Mouse (Mus musculus): Measurements from ENCODE around the gene Fmn2. TPM values are rescaled to one million over a fixed set of nuclear protein-coding genes. Genes with fewer than 3 reads are reported as not detected.

Fmn2 gene
- polyA plus RNA-seq, 1 experiment from 2014 or later: 7.6 TPM

GRCm38 (mm10) chr1:174665116-174665515 lies 163.5 kb downstream of the Fmn2 start:
- Histone ChIP-seq H3K4me3 (ENCODE audit: low read depth, low read length) (no peak overlapping the region), H3K36me3 (ENCODE audit: control insufficient read depth, insufficient read depth, low read length) (no peaks in the 10 kb centered on the region), H3K4me2 (ENCODE audit: low read length) (no peak overlapping the region), H3K27me3 (ENCODE audit: control insufficient read depth, insufficient read depth, low read depth, low read length) (no peaks in the 10 kb centered on the region), H3K27ac (ENCODE audit: low read length) (no peak overlapping the region), H3K4me1 (ENCODE audit: control insufficient read depth, insufficient read depth, low read length) (no peaks in the 10 kb centered on the region), H3K9me3 (replicated peaks; ENCODE audit: control insufficient read depth, low read length, poor library complexity, severe bottlenecking) (no peaks in the 10 kb centered on the region), H3K9ac (ENCODE audit: low read depth, low read length) (no peak overlapping the region)
- no peak for ATAC-seq

- H3K36me3 ChIP-seq (ENCODE audit: control insufficient read depth, insufficient read depth, low read length): no peaks in the 10 kb centered on the region
- H3K9me3 ChIP-seq (replicated peaks; ENCODE audit: control insufficient read depth, low read length, poor library complexity, severe bottlenecking): no peaks in the 10 kb centered on the region
- WGBS: 50% methylated on average over 1 of the region's 1 CpGs
- no peak overlapping the region for H3K4me2 ChIP-seq (ENCODE audit: low read length)
- ATAC-seq: no peak
- no peaks in the 10 kb centered on the region for H3K4me1 ChIP-seq (ENCODE audit: control insufficient read depth, insufficient read depth, low read length)
- H3K4me3 ChIP-seq (ENCODE audit: low read depth, low read length): no peak overlapping the region
- no peak overlapping the region for H3K27ac ChIP-seq (ENCODE audit: low read length)
- H3K27me3 ChIP-seq (ENCODE audit: control insufficient read depth, insufficient read depth, low read depth, low read length): no peaks in the 10 kb centered on the region
- H3K9ac ChIP-seq (ENCODE audit: low read depth, low read length): no peak overlapping the region
Observed at GRCm38 (mm10) chr1:174669132-174669531, 167.5 kb downstream of the Fmn2 start.

DNA sequence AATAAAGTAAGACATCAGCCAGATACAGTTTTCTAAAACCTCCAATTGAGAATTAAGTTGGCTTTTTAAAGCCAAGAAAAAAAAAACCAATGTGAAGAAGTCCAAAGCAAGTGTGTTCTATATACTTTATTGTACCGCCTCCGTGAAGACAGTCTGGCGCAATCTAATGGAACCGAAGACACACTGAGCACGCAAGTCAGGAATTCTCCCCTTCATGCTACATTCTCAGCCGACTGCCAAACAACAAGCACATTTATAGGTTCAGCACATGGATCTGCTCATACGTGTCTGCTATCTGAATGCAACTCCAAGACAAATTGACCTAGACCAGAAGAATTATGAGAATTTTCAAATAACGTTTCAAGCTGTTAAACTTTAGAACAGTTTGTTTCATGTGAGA lies 169.2 kb downstream of the Fmn2 start:
- 95% methylated on average over 8 of the region's 8 CpGs for WGBS
- Histone ChIP-seq H3K4me3 (ENCODE audit: low read depth, low read length) (no peak overlapping the region), H3K27me3 (ENCODE audit: control insufficient read depth, insufficient read depth, low read depth, low read length) (no peaks in the 10 kb centered on the region), H3K27ac (ENCODE audit: low read length) (no peak overlapping the region), H3K9ac (ENCODE audit: low read depth, low read length) (no peak overlapping the region), H3K4me2 (ENCODE audit: low read length) (no peak overlapping the region), H3K4me1 (ENCODE audit: control insufficient read depth, insufficient read depth, low read length) (no peaks in the 10 kb centered on the region), H3K9me3 (replicated peaks; ENCODE audit: control insufficient read depth, low read length, poor library complexity, severe bottlenecking) (no peaks in the 10 kb centered on the region), H3K36me3 (ENCODE audit: control insufficient read depth, insufficient read depth, low read length) (no peaks in the 10 kb centered on the region)
- ATAC-seq: no peak

DNA sequence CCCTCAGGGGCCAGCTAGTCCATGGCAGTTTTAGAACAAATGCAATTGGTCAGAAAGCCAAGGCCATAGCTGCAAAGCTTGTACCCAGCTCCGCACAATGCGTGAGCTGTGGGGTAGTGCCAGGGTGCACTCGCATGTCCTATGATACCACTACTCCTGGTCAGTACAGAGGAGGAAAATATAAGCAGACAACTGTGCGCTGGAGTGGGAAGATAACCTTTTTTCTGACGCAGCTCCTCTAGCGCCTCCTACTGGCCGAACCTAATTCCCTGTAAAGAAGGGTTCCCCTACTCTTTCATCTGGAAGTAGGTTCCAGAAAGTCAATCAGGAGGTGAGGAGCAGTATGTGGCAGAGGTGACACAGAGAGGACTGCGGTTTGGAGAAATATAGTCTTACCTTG lies 173.0 kb downstream of the Fmn2 start:
- Histone ChIP-seq H3K27ac (ENCODE audit: low read length) (no peak overlapping the region), H3K36me3 (ENCODE audit: control insufficient read depth, insufficient read depth, low read length) (no peaks in the 10 kb centered on the region), H3K4me3 (ENCODE audit: low read depth, low read length) (no peak overlapping the region), H3K9me3 (replicated peaks; ENCODE audit: control insufficient read depth, low read length, poor library complexity, severe bottlenecking) (no peaks in the 10 kb centered on the region), H3K27me3 (ENCODE audit: control insufficient read depth, insufficient read depth, low read depth, low read length) (no peaks in the 10 kb centered on the region), H3K4me1 (ENCODE audit: control insufficient read depth, insufficient read depth, low read length) (no peaks in the 10 kb centered on the region), H3K9ac (ENCODE audit: low read depth, low read length) (no peak overlapping the region), H3K4me2 (ENCODE audit: low read length) (no peak overlapping the region)
- WGBS: 62% methylated on average over 8 of the region's 8 CpGs
- no peak for ATAC-seq

DNA sequence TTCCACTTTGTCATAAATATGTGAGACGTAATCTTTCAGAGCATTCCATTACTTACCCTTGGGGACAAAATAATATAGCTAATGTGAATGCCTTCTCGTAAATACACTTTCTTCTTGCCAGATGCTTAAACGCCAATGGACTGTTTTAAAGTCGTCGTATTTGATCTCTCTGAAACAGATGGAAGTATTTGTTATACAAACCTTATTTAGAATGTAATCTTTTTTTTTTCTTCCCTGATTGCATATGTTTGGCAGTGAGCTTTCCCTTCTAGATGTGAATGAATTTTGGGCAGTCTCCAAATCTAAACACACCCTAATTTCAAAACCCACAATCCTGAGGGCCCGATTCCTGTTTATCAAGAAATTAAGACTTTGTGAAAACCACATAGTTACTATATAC lies 173.7 kb downstream of the Fmn2 start:
- no peak overlapping the region for H3K4me2 ChIP-seq (ENCODE audit: low read length)
- no peak overlapping the region for H3K27ac ChIP-seq (ENCODE audit: low read length)
- no peak for ATAC-seq
- H3K9me3 ChIP-seq (replicated peaks; ENCODE audit: control insufficient read depth, low read length, poor library complexity, severe bottlenecking): no peaks in the 10 kb centered on the region
- no peaks in the 10 kb centered on the region for H3K27me3 ChIP-seq (ENCODE audit: control insufficient read depth, insufficient read depth, low read depth, low read length)
- H3K4me1 ChIP-seq (ENCODE audit: control insufficient read depth, insufficient read depth, low read length): no peaks in the 10 kb centered on the region
- WGBS: 88% methylated on average over 6 of the region's 6 CpGs
- H3K4me3 ChIP-seq (ENCODE audit: low read depth, low read length): no peak overlapping the region
- H3K36me3 ChIP-seq (ENCODE audit: control insufficient read depth, insufficient read depth, low read length): no peaks in the 10 kb centered on the region
- H3K9ac ChIP-seq (ENCODE audit: low read depth, low read length): no peak overlapping the region

GRCm38 (mm10) chr1:174676187-174676586 lies 174.6 kb downstream of the Fmn2 start:
- WGBS: 71% methylated on average over 3 of the region's 3 CpGs
- H3K4me3 ChIP-seq (ENCODE audit: low read depth, low read length): no peak overlapping the region
- H3K9ac ChIP-seq (ENCODE audit: low read depth, low read length): no peak overlapping the region
- H3K9me3 ChIP-seq (replicated peaks; ENCODE audit: control insufficient read depth, low read length, poor library complexity, severe bottlenecking): no peaks in the 10 kb centered on the region
- H3K4me2 ChIP-seq (ENCODE audit: low read length): no peak overlapping the region
- no peaks in the 10 kb centered on the region for H3K36me3 ChIP-seq (ENCODE audit: control insufficient read depth, insufficient read depth, low read length)
- no peaks in the 10 kb centered on the region for H3K4me1 ChIP-seq (ENCODE audit: control insufficient read depth, insufficient read depth, low read length)
- no peaks in the 10 kb centered on the region for H3K27me3 ChIP-seq (ENCODE audit: control insufficient read depth, insufficient read depth, low read depth, low read length)
- ATAC-seq: no peak
- H3K27ac ChIP-seq (ENCODE audit: low read length): no peak overlapping the region

DNA sequence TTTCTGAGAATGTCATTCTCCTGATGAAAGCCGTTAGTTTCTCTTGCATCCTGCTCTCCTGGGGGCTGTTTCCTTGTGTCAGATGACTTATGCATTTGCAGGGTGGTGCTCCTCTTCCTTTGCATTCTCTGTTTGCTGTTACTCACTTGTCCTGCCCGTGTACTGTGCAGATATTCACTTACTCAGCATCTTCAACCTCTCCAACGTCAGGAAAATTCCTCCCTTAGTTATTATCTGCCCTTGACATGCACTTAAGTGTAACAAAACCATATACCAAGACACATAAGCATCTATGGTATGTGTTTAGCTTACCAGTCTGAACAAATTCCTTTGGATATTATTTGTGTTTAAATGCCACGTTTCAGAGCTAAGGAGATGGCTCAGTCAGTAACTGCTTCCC lies 175.6 kb downstream of the Fmn2 start:
- Histone ChIP-seq H3K4me3 (ENCODE audit: low read depth, low read length) (no peak overlapping the region), H3K9me3 (replicated peaks; ENCODE audit: control insufficient read depth, low read length, poor library complexity, severe bottlenecking) (no peaks in the 10 kb centered on the region), H3K4me2 (ENCODE audit: low read length) (no peak overlapping the region), H3K27me3 (ENCODE audit: control insufficient read depth, insufficient read depth, low read depth, low read length) (no peaks in the 10 kb centered on the region), H3K27ac (ENCODE audit: low read length) (no peak overlapping the region), H3K36me3 (ENCODE audit: control insufficient read depth, insufficient read depth, low read length) (no peaks in the 10 kb centered on the region), H3K4me1 (ENCODE audit: control insufficient read depth, insufficient read depth, low read length) (no peaks in the 10 kb centered on the region), H3K9ac (ENCODE audit: low read depth, low read length) (no peak overlapping the region)
- ATAC-seq: no peak
- WGBS: 66% methylated on average over 4 of the region's 4 CpGs

- H3K36me3 ChIP-seq (ENCODE audit: control insufficient read depth, insufficient read depth, low read length): no peaks in the 10 kb centered on the region
- H3K27ac ChIP-seq (ENCODE audit: low read length): no peak overlapping the region
- no peaks in the 10 kb centered on the region for H3K9me3 ChIP-seq (replicated peaks; ENCODE audit: control insufficient read depth, low read length, poor library complexity, severe bottlenecking)
- H3K4me3 ChIP-seq (ENCODE audit: low read depth, low read length): no peak overlapping the region
- H3K9ac ChIP-seq (ENCODE audit: low read depth, low read length): no peak overlapping the region
- no peaks in the 10 kb centered on the region for H3K4me1 ChIP-seq (ENCODE audit: control insufficient read depth, insufficient read depth, low read length)
- H3K27me3 ChIP-seq (ENCODE audit: control insufficient read depth, insufficient read depth, low read depth, low read length): no peaks in the 10 kb centered on the region
- H3K4me2 ChIP-seq (ENCODE audit: low read length): no peak overlapping the region
- no peak for ATAC-seq
- WGBS: 95% methylated on average over 2 of the region's 2 CpGs
Observed at GRCm38 (mm10) chr1:174689301-174689700, 187.7 kb downstream of the Fmn2 start.

DNA sequence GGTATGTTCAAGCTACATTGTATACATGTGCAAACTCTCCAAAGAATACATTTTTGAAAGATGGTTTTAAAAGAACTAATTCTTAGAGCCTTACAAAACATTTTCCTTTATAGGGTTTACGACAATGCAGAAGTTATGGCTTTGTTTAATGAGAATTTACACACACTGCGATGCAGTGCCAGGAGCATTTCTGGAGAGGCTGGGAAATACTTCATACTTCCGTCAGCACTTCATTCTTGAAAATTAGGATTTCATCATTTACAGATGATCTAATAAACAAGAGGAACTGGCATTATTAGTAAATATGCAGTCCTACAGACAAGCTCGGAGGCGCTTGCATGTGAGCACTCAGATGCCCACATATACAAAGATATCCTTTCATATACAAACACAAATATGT lies 199.2 kb downstream of the Fmn2 start:
- Histone ChIP-seq H3K36me3 (ENCODE audit: control insufficient read depth, insufficient read depth, low read length) (no peaks in the 10 kb centered on the region), H3K4me3 (ENCODE audit: low read depth, low read length) (no peak overlapping the region), H3K4me1 (ENCODE audit: control insufficient read depth, insufficient read depth, low read length) (no peaks in the 10 kb centered on the region), H3K27ac (ENCODE audit: low read length) (no peak overlapping the region), H3K4me2 (ENCODE audit: low read length) (no peak overlapping the region), H3K9ac (ENCODE audit: low read depth, low read length) (no peak overlapping the region), H3K27me3 (ENCODE audit: control insufficient read depth, insufficient read depth, low read depth, low read length) (no peaks in the 10 kb centered on the region), H3K9me3 (replicated peaks; ENCODE audit: control insufficient read depth, low read length, poor library complexity, severe bottlenecking) (no peaks in the 10 kb centered on the region)
- ATAC-seq: no peak
- over 99% methylated on average over 5 of the region's 5 CpGs for WGBS

DNA sequence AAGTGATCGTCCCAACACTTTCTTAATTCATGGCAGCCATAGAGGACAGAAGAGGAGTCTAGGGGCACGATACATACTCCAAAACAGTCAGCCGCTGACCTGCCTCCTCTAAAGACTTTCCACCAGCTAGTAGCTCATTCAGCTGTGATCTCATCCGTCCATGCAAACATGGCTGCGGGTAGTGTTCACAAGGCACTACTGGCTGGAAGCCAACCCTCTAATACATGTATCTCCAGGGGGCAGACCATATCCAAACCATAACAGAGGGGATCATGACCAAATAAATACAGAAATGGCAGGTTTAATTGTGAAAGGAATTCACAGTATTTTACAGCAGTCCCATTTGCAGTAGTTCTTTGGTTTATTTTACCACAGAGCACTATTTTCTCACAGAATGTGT lies 200.2 kb downstream of the Fmn2 start:
- 60% methylated on average over 5 of the region's 5 CpGs for WGBS
- Histone ChIP-seq H3K4me1 (ENCODE audit: control insufficient read depth, insufficient read depth, low read length) (no peaks in the 10 kb centered on the region), H3K36me3 (ENCODE audit: control insufficient read depth, insufficient read depth, low read length) (no peaks in the 10 kb centered on the region), H3K9ac (ENCODE audit: low read depth, low read length) (no peak overlapping the region), H3K4me3 (ENCODE audit: low read depth, low read length) (no peak overlapping the region), H3K4me2 (ENCODE audit: low read length) (no peak overlapping the region), H3K9me3 (replicated peaks; ENCODE audit: control insufficient read depth, low read length, poor library complexity, severe bottlenecking) (no peaks in the 10 kb centered on the region), H3K27ac (ENCODE audit: low read length) (no peak overlapping the region), H3K27me3 (ENCODE audit: control insufficient read depth, insufficient read depth, low read depth, low read length) (no peaks in the 10 kb centered on the region)
- ATAC-seq: no peak
